Mouse (Mus musculus): ENCODE measurements around the gene Sec14l1. TPM values are rescaled to one million over a fixed set of nuclear protein-coding genes. Genes with fewer than 3 reads are reported as not detected.
A peak's percentile ranks its signal among the peaks of the same experiment; 100 is the strongest.

The Sec14l1 gene
- polyA plus RNA-seq, 1 experiment from 2014 or later, result 43.6 TPM

GRCm38 (mm10) chr11:117127931-117128548, 13.1 kb downstream of the Sec14l1 start:
- H3K4me1 ChIP-seq (ENCODE audit: control insufficient read depth, insufficient read depth, low read length), result peaks cover 3% of the 10 kb centered on the region; the same call in 1 of the 2 replicates
- H3K4me3 ChIP-seq (ENCODE audit: low read depth, low read length), result no peak overlapping the region
- peaks cover 2% of the 10 kb centered on the region; the same call in 1 of the 2 replicates for H3K36me3 ChIP-seq (ENCODE audit: control insufficient read depth, insufficient read depth, low read length)
- 27% methylated on average over 12 of the region's 12 CpGs for WGBS
- H3K9me3 ChIP-seq (replicated peaks; ENCODE audit: control insufficient read depth, low read length), result no peaks in the 10 kb centered on the region
- no peaks in the 10 kb centered on the region for H3K27me3 ChIP-seq (replicated peaks; ENCODE audit: control insufficient read depth, insufficient read depth, low read length)
- no peak overlapping the region for H3K4me2 ChIP-seq (ENCODE audit: low read length)
- ATAC-seq (0 out of 2 replicates have a peak, but pooled peaks have one; percentile 29), DNase-seq (ENCODE audit: low spot score) (no peak)
- peak overlapping the region; percentile 53; the same call in 1 of the 2 replicates for H3K27ac ChIP-seq (ENCODE audit: low read depth, low read length)
- no peak overlapping the region for H3K9ac ChIP-seq (ENCODE audit: low read length)

GRCm38 (mm10) chr11:117129473-117129872, 14.5 kb downstream of the Sec14l1 start:
- ATAC-seq (no peak), DNase-seq (ENCODE audit: low spot score) (no peak)
- Histone ChIP-seq H3K27me3 (replicated peaks; ENCODE audit: control insufficient read depth, insufficient read depth, low read length) (no peaks in the 10 kb centered on the region), H3K4me1 (ENCODE audit: control insufficient read depth, insufficient read depth, low read length) (peaks cover 3% of the 10 kb centered on the region; the same call in 1 of the 2 replicates), H3K27ac (ENCODE audit: low read depth, low read length) (no peak overlapping the region), H3K9ac (ENCODE audit: low read length) (no peak overlapping the region), H3K36me3 (ENCODE audit: control insufficient read depth, insufficient read depth, low read length) (no peaks in the 10 kb centered on the region; the same call in 1 of the 2 replicates), H3K4me2 (ENCODE audit: low read length) (no peak overlapping the region), H3K9me3 (replicated peaks; ENCODE audit: control insufficient read depth, low read length) (no peaks in the 10 kb centered on the region), H3K4me3 (ENCODE audit: low read depth, low read length) (no peak overlapping the region)
- WGBS, result 55% methylated on average over 11 of the region's 11 CpGs

GRCm38 (mm10) chr11:117130068-117130467, 15.1 kb downstream of the Sec14l1 start:
- peaks cover 4% of the 10 kb centered on the region for H3K4me1 ChIP-seq (ENCODE audit: control insufficient read depth, insufficient read depth, low read length)
- no peak overlapping the region for H3K27ac ChIP-seq (ENCODE audit: low read depth, low read length)
- H3K9ac ChIP-seq (ENCODE audit: low read length), result no peak overlapping the region
- WGBS, result 51% methylated on average over 8 of the region's 8 CpGs
- no peak overlapping the region for H3K4me3 ChIP-seq (ENCODE audit: low read depth, low read length)
- H3K36me3 ChIP-seq (ENCODE audit: control insufficient read depth, insufficient read depth, low read length), result no peaks in the 10 kb centered on the region; the same call in 1 of the 2 replicates
- DNase-seq (ENCODE audit: low spot score) (no peak), ATAC-seq (no peak)
- no peak overlapping the region for H3K4me2 ChIP-seq (ENCODE audit: low read length)
- no peaks in the 10 kb centered on the region for H3K27me3 ChIP-seq (replicated peaks; ENCODE audit: control insufficient read depth, insufficient read depth, low read length)
- H3K9me3 ChIP-seq (replicated peaks; ENCODE audit: control insufficient read depth, low read length), result no peaks in the 10 kb centered on the region

- H3K27ac ChIP-seq (ENCODE audit: low read depth, low read length), result no peak overlapping the region
- no peak for DNase-seq (ENCODE audit: low spot score)
Observed at GRCm38 (mm10) chr11:117130888-117131287, 15.9 kb downstream of the Sec14l1 start.

GRCm38 (mm10) chr11:117131450-117131849, 16.5 kb downstream of the Sec14l1 start:
- Histone ChIP-seq H3K36me3 (ENCODE audit: control insufficient read depth, insufficient read depth, low read length) (no peaks in the 10 kb centered on the region), H3K27ac (ENCODE audit: low read depth, low read length) (no peak overlapping the region), H3K4me2 (ENCODE audit: low read length) (no peak overlapping the region), H3K4me3 (ENCODE audit: low read depth, low read length) (no peak overlapping the region), H3K27me3 (replicated peaks; ENCODE audit: control insufficient read depth, insufficient read depth, low read length) (no peaks in the 10 kb centered on the region), H3K9me3 (replicated peaks; ENCODE audit: control insufficient read depth, low read length) (no peaks in the 10 kb centered on the region), H3K4me1 (ENCODE audit: control insufficient read depth, insufficient read depth, low read length) (peaks cover 14% of the 10 kb centered on the region), H3K9ac (ENCODE audit: low read length) (no peak overlapping the region)
- ATAC-seq (no peak), DNase-seq (ENCODE audit: low spot score) (no peak)
- 94% methylated on average over 10 of the region's 10 CpGs for WGBS

More at GRCm38 (mm10) chr11:117130888-117131287, 15.9 kb downstream of the Sec14l1 start:
- WGBS, result 61% methylated on average over 5 of the region's 5 CpGs
- H3K4me3 ChIP-seq (ENCODE audit: low read depth, low read length), result no peak overlapping the region
- H3K9ac ChIP-seq (ENCODE audit: low read length), result no peak overlapping the region
- H3K4me1 ChIP-seq (ENCODE audit: control insufficient read depth, insufficient read depth, low read length), result peaks cover 13% of the 10 kb centered on the region
- H3K36me3 ChIP-seq (ENCODE audit: control insufficient read depth, insufficient read depth, low read length), result no peaks in the 10 kb centered on the region
- no peaks in the 10 kb centered on the region for H3K27me3 ChIP-seq (replicated peaks; ENCODE audit: control insufficient read depth, insufficient read depth, low read length)
- no peak for ATAC-seq
- H3K9me3 ChIP-seq (replicated peaks; ENCODE audit: control insufficient read depth, low read length), result no peaks in the 10 kb centered on the region
- H3K4me2 ChIP-seq (ENCODE audit: low read length), result no peak overlapping the region

- Histone ChIP-seq H3K27me3 (replicated peaks; ENCODE audit: control insufficient read depth, insufficient read depth, low read length) (no peaks in the 10 kb centered on the region), H3K27ac (ENCODE audit: low read depth, low read length) (no peak overlapping the region), H3K9me3 (replicated peaks; ENCODE audit: control insufficient read depth, low read length) (no peaks in the 10 kb centered on the region), H3K36me3 (ENCODE audit: control insufficient read depth, insufficient read depth, low read length) (0 out of 2 replicates have a peak, but pooled peaks cover 4% of the 10 kb centered on the region), H3K4me2 (ENCODE audit: low read length) (peak overlapping the region; percentile 26; the same call in 1 of the 2 replicates), H3K9ac (ENCODE audit: low read length) (0 out of 2 replicates have a peak overlapping the region, but pooled peaks have one; percentile 37), H3K4me3 (ENCODE audit: low read depth, low read length) (no peak overlapping the region), H3K4me1 (ENCODE audit: control insufficient read depth, insufficient read depth, low read length) (peaks cover 11% of the 10 kb centered on the region)
- ATAC-seq (no peak), DNase-seq (ENCODE audit: low spot score) (no peak)
- 51% methylated on average over 23 of the region's 23 CpGs for WGBS
Observed at GRCm38 (mm10) chr11:117134776-117135387, 19.9 kb downstream of the Sec14l1 start.

GRCm38 (mm10) chr11:117135457-117136290, 20.7 kb downstream of the Sec14l1 start:
- Histone ChIP-seq H3K27ac (ENCODE audit: low read depth, low read length) (peak overlapping the region; percentile 48; the same call in 1 of the 2 replicates), H3K4me2 (ENCODE audit: low read length) (peak overlapping the region; percentile 26; the same call in 1 of the 2 replicates), H3K9ac (ENCODE audit: low read length) (peak overlapping the region; percentile 37), H3K4me1 (ENCODE audit: control insufficient read depth, insufficient read depth, low read length) (peaks cover 11% of the 10 kb centered on the region), H3K9me3 (replicated peaks; ENCODE audit: control insufficient read depth, low read length) (no peaks in the 10 kb centered on the region), H3K4me3 (ENCODE audit: low read depth, low read length) (no peak overlapping the region), H3K36me3 (ENCODE audit: control insufficient read depth, insufficient read depth, low read length) (0 out of 2 replicates have a peak, but pooled peaks cover 4% of the 10 kb centered on the region), H3K27me3 (replicated peaks; ENCODE audit: control insufficient read depth, insufficient read depth, low read length) (no peaks in the 10 kb centered on the region)
- DNase-seq (ENCODE audit: low spot score) (peak; percentile 65), ATAC-seq (peak; percentile 57; the same call in 1 of the 2 replicates)
- WGBS, result 19% methylated on average over 17 of the region's 17 CpGs

- Histone ChIP-seq H3K4me1 (ENCODE audit: control insufficient read depth, insufficient read depth, low read length) (peaks cover 11% of the 10 kb centered on the region), H3K4me2 (ENCODE audit: low read length) (no peak overlapping the region), H3K36me3 (ENCODE audit: control insufficient read depth, insufficient read depth, low read length) (peaks cover 11% of the 10 kb centered on the region; the same call in 1 of the 2 replicates), H3K9ac (ENCODE audit: low read length) (no peak overlapping the region), H3K4me3 (ENCODE audit: low read depth, low read length) (no peak overlapping the region), H3K27ac (ENCODE audit: low read depth, low read length) (no peak overlapping the region), H3K27me3 (replicated peaks; ENCODE audit: control insufficient read depth, insufficient read depth, low read length) (no peaks in the 10 kb centered on the region), H3K9me3 (replicated peaks; ENCODE audit: control insufficient read depth, low read length) (no peaks in the 10 kb centered on the region)
- no peak for ATAC-seq
- no peak for DNase-seq (ENCODE audit: low spot score)
- WGBS, result 92% methylated on average over 14 of the region's 14 CpGs
Observed at GRCm38 (mm10) chr11:117136880-117137279, 21.9 kb downstream of the Sec14l1 start.
